Mouse (Mus musculus) neural tube, embryonic 13.5 days (tissue): Measurements from ENCODE around the gene Emp2. TPM values are rescaled to one million over a fixed set of nuclear protein-coding genes. Genes with fewer than 3 reads are reported as not detected.

Source experiments
- ATAC-seq: fragments of 200-750 bp; cut with Nextera tagmentation; 2 replicates; pipeline ENCODE4 v1.8.0; 2017; ENCODE audit warnings: low read depth, mild to moderate bottlenecking, moderate TSS enrichment, moderate library complexity
- H3K27ac ChIP-seq: fragments of 300-500 bp; sonication (generic); replicated peaks from 2 replicates; pipeline ENCODE4 v1.5.1; 2015; ENCODE audit warnings: moderate library complexity, mild to moderate bottlenecking, inconsistent platforms
- H3K27me3 ChIP-seq: fragments of 300-500 bp; sonication (generic); 2 replicates; pipeline ENCODE4 v1.6.1; 2015; ENCODE audit warnings: mild to moderate bottlenecking, inconsistent platforms
- H3K36me3 ChIP-seq: fragments of 300-500 bp; sonication (generic); 2 replicates; pipeline ENCODE4 v1.6.1; 2015; ENCODE audit warnings: mild to moderate bottlenecking, inconsistent platforms
- H3K4me1 ChIP-seq: fragments of 300-500 bp; sonication (generic); replicated peaks from 2 replicates; pipeline ENCODE4 v1.6.1; 2015; ENCODE audit warnings: inconsistent platforms
- H3K4me2 ChIP-seq: fragments of 300-500 bp; sonication (generic); 2 replicates; pipeline ENCODE4 v1.6.1; 2015; ENCODE audit warnings: inconsistent platforms, mild to moderate bottlenecking, moderate library complexity
- H3K4me3 ChIP-seq: fragments of 300-500 bp; sonication (generic); 2 replicates; pipeline ENCODE4 v1.5.1; 2015; ENCODE audit warnings: mild to moderate bottlenecking, inconsistent platforms
- H3K9ac ChIP-seq: fragments of 300-500 bp; sonication (generic); 2 replicates; pipeline ENCODE4 v1.6.1; 2015; ENCODE audit warnings: moderate library complexity, mild to moderate bottlenecking, inconsistent platforms
- H3K9me3 ChIP-seq: fragments of 300-500 bp; sonication (generic); 2 replicates; pipeline ENCODE4 v1.6.1; 2016; ENCODE audit warnings: inconsistent platforms
- WGBS: fragments of 180-500 bp; shearing (Covaris S2); methylation state at CpG from one replicate; pipeline ENCODE4 v1.1.7; 2015; 5-methylcytosine and 5-hydroxymethylcytosine counted together
- polyA plus RNA-seq: library from polyadenylated mRNA; unstranded; fragments of >200 nt; fragmentation: Nextera tagmentation; extraction: Ambion mirVana; gene quantifications from 2 replicates; pipeline ENCODE4 v1.2.1, GENCODE M21; 2015

Emp2 gene
- polyA plus RNA-seq, 1 experiment from 2014 or later: 5.3 TPM

DNA sequence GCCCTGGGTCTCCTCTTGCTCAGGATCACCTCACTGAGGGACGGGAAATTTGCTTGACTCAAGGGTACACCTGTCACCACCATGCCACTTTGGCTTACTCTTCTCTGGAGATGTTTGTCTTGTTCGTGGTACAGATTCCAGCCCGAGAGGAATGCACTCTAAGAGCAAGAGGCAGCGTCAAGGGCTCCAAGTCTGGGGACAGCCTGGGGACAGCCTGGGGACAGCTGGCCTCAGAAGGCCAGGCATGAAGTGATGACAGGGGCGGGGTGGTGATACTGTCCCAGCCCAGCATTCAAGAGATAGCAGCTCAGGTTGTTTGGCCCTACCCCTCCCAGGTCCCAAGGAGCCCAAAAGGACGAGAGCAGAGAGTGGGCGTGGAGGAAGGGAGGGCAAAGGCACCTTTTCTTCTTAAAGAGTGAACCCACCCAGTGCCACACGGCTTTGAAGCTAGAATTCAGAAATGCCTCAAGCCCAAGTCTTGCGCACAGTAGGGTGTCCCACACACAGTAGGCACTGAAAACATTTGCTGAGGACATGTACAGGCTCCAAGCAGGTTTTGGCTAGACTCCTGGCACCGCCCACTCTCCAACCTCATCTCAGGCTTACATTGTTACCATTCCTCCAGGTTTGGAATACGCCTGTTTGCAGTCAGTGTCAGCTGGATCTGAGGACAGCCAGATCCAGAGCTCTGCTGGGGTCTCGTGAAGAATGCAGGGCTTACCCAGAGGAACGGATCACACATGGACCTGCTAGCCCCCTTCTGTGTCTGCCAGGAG is 23.8 kb upstream of the Emp2 start:
- H3K9me3 ChIP-seq: no peaks in the 10 kb centered on the region
- 85% methylated on average over 13 of the region's 13 CpGs for WGBS

DNA sequence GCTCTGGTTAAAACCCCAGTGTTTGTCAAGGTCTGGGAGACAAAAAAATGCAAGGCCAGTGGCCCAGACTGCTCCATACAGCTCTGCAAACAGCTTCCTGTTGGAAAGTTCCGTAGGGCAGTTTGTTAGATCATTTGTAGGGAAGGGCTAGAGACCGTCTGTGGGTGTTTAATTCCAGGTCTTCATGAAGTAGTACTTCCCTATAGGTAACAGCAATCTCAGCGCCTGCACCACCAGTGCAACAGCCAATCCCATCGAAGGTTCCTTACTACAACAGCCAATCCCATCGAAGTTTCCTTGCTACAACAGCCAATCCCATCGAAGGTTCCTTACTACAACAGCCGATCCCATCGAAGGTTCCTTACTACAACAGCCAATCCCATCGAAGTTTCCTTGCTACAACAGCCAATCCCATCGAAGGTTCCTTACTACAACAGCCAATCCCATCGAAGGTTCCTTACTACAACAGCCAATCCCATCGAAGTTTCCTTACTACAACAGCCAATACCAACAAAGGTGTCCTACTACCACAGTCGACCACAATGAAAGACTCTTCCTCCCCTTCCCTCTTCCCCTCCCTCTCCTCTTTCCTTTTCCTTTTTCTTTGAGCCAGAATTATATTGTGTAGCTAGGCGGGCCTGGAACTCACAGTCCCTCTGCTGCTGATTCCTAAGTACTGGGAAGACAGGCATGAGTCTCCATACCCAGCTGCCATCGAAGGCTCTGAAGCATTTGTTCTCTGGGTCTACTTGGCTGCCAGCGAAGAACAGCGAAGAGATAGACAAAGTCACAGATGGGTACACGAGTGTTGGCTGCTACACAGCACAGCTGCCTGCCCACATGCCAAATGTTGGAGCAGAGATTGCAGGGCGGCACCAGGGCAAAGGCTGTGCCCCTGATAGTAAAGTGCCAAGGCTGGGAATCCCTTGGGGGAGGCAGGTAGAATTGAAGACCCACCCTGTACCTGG is 23.0 kb upstream of the Emp2 start:
- Histone ChIP-seq H3K4me1 (no peaks in the 10 kb centered on the region), H3K4me3 (no peak overlapping the region), H3K27me3 (no peaks in the 10 kb centered on the region), H3K9me3 (no peaks in the 10 kb centered on the region), H3K36me3 (no peaks in the 10 kb centered on the region), H3K27ac (no peak overlapping the region), H3K9ac (no peak overlapping the region), H3K4me2 (no peak overlapping the region)
- no peak for ATAC-seq
- 94% methylated on average over 19 of the region's 19 CpGs for WGBS

More for the DNA sequence above, 23.8 kb upstream of the Emp2 start:
- no peak overlapping the region for H3K4me2 ChIP-seq
- H3K4me3 ChIP-seq: no peak overlapping the region
- no peaks in the 10 kb centered on the region for H3K36me3 ChIP-seq
- ATAC-seq: no peak
- no peak overlapping the region for H3K9ac ChIP-seq
- H3K4me1 ChIP-seq: no peaks in the 10 kb centered on the region
- no peaks in the 10 kb centered on the region for H3K27me3 ChIP-seq
- H3K27ac ChIP-seq: no peak overlapping the region

- Histone ChIP-seq H3K4me1 (no peaks in the 10 kb centered on the region), H3K4me2 (no peak overlapping the region), H3K9ac (no peak overlapping the region), H3K9me3 (no peaks in the 10 kb centered on the region), H3K27me3 (no peaks in the 10 kb centered on the region), H3K36me3 (no peaks in the 10 kb centered on the region), H3K27ac (no peak overlapping the region), H3K4me3 (no peak overlapping the region)
- no peak for ATAC-seq
- 88% methylated on average over 2 of the region's 2 CpGs for WGBS
Observed at GRCm38 (mm10) chr16:10335953-10336352, 22.2 kb upstream of the Emp2 start.

GRCm38 (mm10) chr16:10332732-10333131 is 19.0 kb upstream of the Emp2 start:
- no peak overlapping the region for H3K4me3 ChIP-seq
- no peaks in the 10 kb centered on the region for H3K4me1 ChIP-seq
- no peaks in the 10 kb centered on the region for H3K36me3 ChIP-seq
- 63% methylated on average over 7 of the region's 7 CpGs for WGBS
- no peaks in the 10 kb centered on the region for H3K9me3 ChIP-seq
- H3K27me3 ChIP-seq: no peaks in the 10 kb centered on the region
- H3K4me2 ChIP-seq: no peak overlapping the region
- ATAC-seq: no peak
- no peak overlapping the region for H3K27ac ChIP-seq
- H3K9ac ChIP-seq: no peak overlapping the region

DNA sequence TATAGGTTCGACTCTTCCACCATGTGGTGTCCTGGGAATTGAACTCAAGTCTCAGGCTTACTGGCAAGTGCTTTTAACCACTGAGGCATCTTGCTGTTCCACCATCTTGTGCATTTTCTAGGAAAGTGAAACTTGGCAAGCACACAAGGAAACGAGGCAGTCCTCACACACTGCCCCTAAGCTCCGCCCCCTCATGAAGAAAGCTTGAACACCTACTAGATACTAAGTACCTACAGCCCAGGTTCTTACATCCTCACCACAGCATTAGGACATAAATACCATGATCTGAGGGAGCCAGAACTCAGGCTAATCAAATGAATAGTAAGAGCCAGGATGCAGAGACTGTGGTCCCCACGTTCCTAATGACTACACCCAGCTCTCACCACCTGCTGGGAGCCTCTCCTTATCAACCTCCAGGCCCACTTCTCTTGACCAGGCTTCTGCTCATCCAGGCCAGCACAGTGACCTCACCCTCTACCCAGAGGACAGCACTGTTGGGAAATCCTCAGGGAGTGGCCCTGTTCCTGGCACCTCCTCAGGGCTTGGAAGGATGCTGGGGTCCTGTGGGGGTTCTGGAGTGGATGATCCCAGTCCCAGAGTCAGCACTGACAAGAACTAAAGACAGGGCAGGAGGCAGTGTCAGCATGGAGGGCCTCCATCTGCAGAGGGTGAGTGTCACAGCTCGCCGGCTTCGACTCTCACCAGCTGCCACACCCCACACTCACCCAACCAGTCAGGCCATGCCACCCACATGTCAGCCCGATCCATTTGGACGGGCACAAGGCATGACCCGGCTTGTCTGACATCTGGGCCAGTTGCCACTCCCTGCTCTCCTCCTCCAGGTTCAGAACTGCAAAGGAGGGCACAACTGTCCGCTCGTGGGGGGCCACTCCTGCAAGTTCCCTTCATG is 17.1 kb upstream of the Emp2 start:
- Histone ChIP-seq H3K36me3 (no peaks in the 10 kb centered on the region), H3K4me2 (no peak overlapping the region), H3K4me3 (no peak overlapping the region), H3K4me1 (no peaks in the 10 kb centered on the region), H3K27me3 (no peaks in the 10 kb centered on the region), H3K27ac (no peak overlapping the region), H3K9me3 (no peaks in the 10 kb centered on the region), H3K9ac (no peak overlapping the region)
- 81% methylated on average over 12 of the region's 12 CpGs for WGBS
- no peak for ATAC-seq

DNA sequence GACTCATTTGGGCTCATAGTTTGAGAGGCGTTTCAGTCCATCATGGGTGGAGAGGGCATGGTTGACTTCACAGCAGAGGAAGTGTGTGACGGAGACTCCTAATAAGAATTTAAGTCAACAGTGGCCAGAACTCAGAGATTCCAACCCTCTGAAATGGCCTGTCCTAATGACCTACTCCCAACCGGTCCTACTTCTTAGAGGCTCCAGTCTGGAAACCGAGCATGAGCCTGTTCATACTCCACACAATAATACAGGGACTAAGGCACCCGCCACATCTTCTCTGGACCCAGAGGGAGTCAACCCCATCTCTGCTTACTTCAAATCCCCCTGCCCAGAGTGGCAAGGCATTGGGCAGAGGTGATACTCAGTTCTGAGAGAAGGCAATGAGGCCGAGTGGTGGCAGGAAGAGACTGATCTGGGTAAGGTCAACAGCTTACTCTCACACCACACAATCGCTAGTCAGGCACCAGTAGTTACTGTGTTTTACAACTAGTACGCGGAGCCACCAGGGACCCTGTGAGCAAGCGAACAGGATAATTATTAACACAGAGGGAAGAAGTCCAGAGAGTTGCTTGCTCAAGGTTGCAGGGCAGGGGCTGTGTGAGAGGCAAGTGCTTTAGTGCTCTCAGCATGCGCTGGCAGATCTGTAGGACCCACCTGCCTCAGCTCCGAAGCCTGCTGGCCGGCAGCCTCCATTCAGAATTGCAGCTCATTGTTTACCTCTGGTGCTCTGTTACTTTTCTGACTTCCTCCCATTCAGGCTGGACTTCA is 14.0 kb upstream of the Emp2 start:
- H3K36me3 ChIP-seq: no peaks in the 10 kb centered on the region
- no peak overlapping the region for H3K27ac ChIP-seq
- H3K9me3 ChIP-seq: no peaks in the 10 kb centered on the region
- no peak overlapping the region for H3K4me3 ChIP-seq
- no peaks in the 10 kb centered on the region for H3K27me3 ChIP-seq
- H3K4me2 ChIP-seq: no peak overlapping the region
- no peaks in the 10 kb centered on the region for H3K4me1 ChIP-seq
- WGBS: 55% methylated on average over 13 of the region's 13 CpGs
- no peak overlapping the region for H3K9ac ChIP-seq
- ATAC-seq: no peak

DNA sequence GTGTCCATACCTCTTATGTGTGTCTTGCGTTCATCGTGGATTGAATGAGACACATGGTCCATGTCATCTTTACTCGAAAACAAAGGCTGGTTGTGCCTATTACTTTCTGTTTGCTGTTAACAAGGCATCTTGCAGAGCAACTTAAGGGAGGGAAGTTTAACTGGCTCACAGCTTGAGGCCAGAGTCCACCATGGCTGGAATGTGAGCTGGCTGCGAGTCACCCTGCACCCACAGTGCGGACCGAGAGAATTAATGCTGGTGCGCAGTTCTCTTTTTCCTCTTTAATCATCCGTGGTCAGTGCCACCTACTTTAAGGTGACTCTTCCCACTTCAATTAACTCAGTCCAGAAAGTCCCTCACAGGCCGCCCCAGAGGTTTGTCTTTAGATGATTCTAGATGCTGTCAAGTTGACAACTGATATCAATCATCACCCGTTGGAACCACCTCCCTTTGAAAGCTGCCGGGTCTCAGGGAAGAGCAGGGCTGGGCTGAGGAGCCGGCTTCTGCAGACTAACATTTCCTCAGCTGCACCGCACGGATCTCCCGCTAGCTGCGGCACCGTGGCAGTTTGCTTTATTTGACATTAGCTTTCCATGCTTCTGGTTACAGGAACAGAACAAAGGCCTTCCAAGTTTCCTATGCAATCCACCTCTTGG is 6.3 kb upstream of the Emp2 start:
- Histone ChIP-seq H3K4me3 (no peak overlapping the region), H3K9ac (no peak overlapping the region), H3K9me3 (no peaks in the 10 kb centered on the region), H3K36me3 (no peaks in the 10 kb centered on the region), H3K4me2 (no peak overlapping the region), H3K27me3 (no peaks in the 10 kb centered on the region), H3K4me1 (no peaks in the 10 kb centered on the region), H3K27ac (no peak overlapping the region)
- no peak for ATAC-seq
- 60% methylated on average over 17 of the region's 17 CpGs for WGBS

DNA sequence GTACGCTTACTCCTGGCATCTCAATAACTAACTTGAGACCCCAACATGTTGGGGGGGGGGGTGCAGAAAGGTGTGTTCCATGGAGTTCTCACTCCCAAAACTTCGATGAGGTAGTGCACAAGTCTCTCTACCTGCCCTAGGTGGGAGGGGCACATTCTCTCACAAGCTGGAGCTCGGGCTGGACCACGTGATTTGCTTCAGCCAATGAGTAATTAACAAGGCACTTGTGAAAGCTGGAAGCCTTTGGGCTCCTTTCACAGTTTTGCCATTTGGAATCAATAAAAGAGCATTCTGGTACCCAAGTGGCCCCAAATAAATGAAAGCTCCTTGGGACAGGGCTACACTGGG is 3.4 kb upstream of the Emp2 start:
- ATAC-seq: no peak
- Histone ChIP-seq H3K4me3 (no peak overlapping the region), H3K4me2 (no peak overlapping the region), H3K27ac (no peak overlapping the region), H3K4me1 (peaks cover 11% of the 10 kb centered on the region), H3K9ac (no peak overlapping the region), H3K36me3 (no peaks in the 10 kb centered on the region), H3K27me3 (peaks cover 22% of the 10 kb centered on the region), H3K9me3 (no peaks in the 10 kb centered on the region)
- WGBS: 59% methylated on average over 4 of the region's 4 CpGs

DNA sequence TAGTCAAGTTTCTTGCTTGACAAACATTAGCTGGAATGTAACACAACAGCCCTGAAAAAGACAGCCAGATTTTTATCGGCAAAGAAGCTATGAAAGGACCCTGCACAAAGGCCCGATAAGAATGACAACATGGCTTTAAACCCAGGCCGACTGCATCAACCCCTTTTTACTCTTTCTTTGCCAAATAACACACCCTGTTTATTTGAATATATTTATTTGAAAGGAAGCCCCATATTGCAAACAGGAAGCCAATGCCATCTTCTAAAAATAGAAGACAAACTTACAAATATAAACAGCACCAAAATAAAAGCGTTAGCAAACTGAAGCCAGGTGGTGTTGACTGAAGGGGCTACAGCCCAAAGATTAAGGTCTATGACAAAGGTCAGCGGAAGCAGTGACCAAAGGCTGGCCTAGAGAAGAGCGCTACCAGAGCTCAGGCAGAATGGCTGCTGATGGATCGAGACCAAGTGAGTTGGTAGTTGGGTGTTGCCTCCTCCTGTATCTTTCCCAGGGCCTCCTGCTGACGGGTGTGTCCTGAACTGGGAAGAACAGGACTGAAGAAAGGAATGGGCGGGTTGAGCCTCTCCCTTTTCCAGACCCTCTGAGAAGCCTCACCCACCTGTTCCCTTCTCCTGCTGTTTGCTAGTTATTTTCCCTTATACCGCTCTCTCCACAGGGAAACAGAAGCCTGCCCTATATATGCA is 2.9 kb upstream of the Emp2 start:
- no peaks in the 10 kb centered on the region for H3K9me3 ChIP-seq
- no peak overlapping the region for H3K27ac ChIP-seq
- H3K4me3 ChIP-seq: no peak overlapping the region
- no peak for ATAC-seq
- H3K4me1 ChIP-seq: peaks cover 11% of the 10 kb centered on the region
- no peak overlapping the region for H3K9ac ChIP-seq
- H3K27me3 ChIP-seq: peaks cover 24% of the 10 kb centered on the region
- 85% methylated on average over 10 of the region's 10 CpGs for WGBS
- no peak overlapping the region for H3K4me2 ChIP-seq
- H3K36me3 ChIP-seq: no peaks in the 10 kb centered on the region

- Histone ChIP-seq H3K4me1 (peaks cover 11% of the 10 kb centered on the region), H3K4me3 (peak overlapping the region; percentile 44), H3K27ac (no peak overlapping the region), H3K36me3 (no peaks in the 10 kb centered on the region), H3K9me3 (no peaks in the 10 kb centered on the region), H3K9ac (peak overlapping the region; percentile 68), H3K4me2 (peak overlapping the region; percentile 79), H3K27me3 (peaks cover 33% of the 10 kb centered on the region)
- whole genome bisulfite sequencing: 5% methylated on average over 15 of the region's 15 CpGs
- peak; percentile 61 for ATAC-seq
Observed at GRCm38 (mm10) chr16:10313226-10313625, 542 bp downstream of the Emp2 start.
